Mouse (Mus musculus) lung, embryonic 16.5 days (tissue): Measurements from ENCODE around the gene Bloc1s5. TPM values are rescaled to one million over a fixed set of nuclear protein-coding genes. Genes with fewer than 3 reads are reported as not detected.

ENCODE experiments used
- ATAC-seq: fragments of 200-750 bp; cut with Nextera tagmentation; 2 replicates; pipeline ENCODE4 v1.8.0; 2017; ENCODE audit warnings: low read depth, mild to moderate bottlenecking, moderate library complexity
- H3K27ac ChIP-seq: fragments of 300-500 bp; sonication (generic); 2 replicates; pipeline ENCODE4 v1.5.1; 2014; ENCODE audit warnings: mild to moderate bottlenecking, control low read depth, low read length
- H3K27me3 ChIP-seq: fragments of 300-500 bp; sonication (generic); 2 replicates; pipeline ENCODE4 v1.6.1; 2014; ENCODE audit warnings: low read depth, low read length, mixed read lengths; ENCODE audit not compliant: control insufficient read depth, insufficient read depth
- H3K36me3 ChIP-seq: fragments of 300-500 bp; sonication (generic); 2 replicates; pipeline ENCODE4 v1.6.1; 2014; ENCODE audit warnings: low read length; ENCODE audit not compliant: control insufficient read depth, insufficient read depth
- H3K4me1 ChIP-seq: fragments of 300-500 bp; sonication (generic); replicated peaks from 2 replicates; pipeline ENCODE4 v1.6.1; 2014; ENCODE audit warnings: low read length, mixed read lengths; ENCODE audit not compliant: control insufficient read depth, insufficient read depth
- H3K4me2 ChIP-seq: fragments of 300-500 bp; sonication (generic); 2 replicates; pipeline ENCODE4 v1.6.1; 2014; ENCODE audit warnings: low read depth, low read length, control low read depth
- H3K4me3 ChIP-seq: fragments of 300-500 bp; sonication (generic); 2 replicates; pipeline ENCODE4 v1.5.1; 2014; ENCODE audit warnings: mild to moderate bottlenecking, low read length, control low read depth
- H3K9ac ChIP-seq: fragments of 300-500 bp; sonication (generic); 2 replicates; pipeline ENCODE4 v1.6.1; 2014; ENCODE audit warnings: low read length, control low read depth
- H3K9me3 ChIP-seq: fragments of 300-500 bp; sonication (generic); 2 replicates; pipeline ENCODE4 v1.6.1; 2016; ENCODE audit warnings: low read length; ENCODE audit not compliant: control insufficient read depth
- WGBS: fragments of 180-500 bp; shearing (Covaris S2); extraction: QIAGEN DNeasy Blood & Tissue Kit; methylation state at CpG from one replicate; pipeline ENCODE4 v1.1.7; 2014; 5-methylcytosine and 5-hydroxymethylcytosine counted together
- polyA plus RNA-seq: library from polyadenylated mRNA; unstranded; fragments of >200 nt; fragmentation: Nextera tagmentation; extraction: Ambion mirVana; gene quantifications from 2 replicates; pipeline ENCODE4 v1.2.1, GENCODE M21; 2015

Bloc1s5 gene
- polyA plus RNA-seq, 1 experiment from 2014 or later: 19.5 TPM

DNA sequence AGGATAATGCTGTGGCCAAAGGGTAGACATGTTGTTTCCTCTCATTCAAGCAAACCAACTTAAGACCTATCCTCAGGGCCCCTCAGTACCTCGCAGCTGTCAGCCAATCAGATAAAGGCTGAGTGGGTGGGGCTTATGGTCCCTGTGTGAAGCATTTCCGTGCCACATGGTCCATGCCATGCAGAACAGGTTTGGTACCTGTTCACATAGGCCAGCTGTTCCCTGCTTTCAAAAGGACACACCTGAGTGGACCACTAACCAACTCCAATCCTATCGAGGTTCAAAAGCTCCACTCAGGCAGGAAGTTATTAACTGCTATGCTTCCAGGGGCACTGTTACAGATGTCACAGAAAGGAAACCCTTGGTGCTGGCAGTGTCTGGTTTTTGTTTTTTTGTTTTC lies 80.7 kb downstream of the Bloc1s5 start:
- WGBS: 44% methylated on average over 3 of the region's 3 CpGs
- H3K36me3 ChIP-seq: no peaks in the 10 kb centered on the region
- no peak for ATAC-seq

DNA sequence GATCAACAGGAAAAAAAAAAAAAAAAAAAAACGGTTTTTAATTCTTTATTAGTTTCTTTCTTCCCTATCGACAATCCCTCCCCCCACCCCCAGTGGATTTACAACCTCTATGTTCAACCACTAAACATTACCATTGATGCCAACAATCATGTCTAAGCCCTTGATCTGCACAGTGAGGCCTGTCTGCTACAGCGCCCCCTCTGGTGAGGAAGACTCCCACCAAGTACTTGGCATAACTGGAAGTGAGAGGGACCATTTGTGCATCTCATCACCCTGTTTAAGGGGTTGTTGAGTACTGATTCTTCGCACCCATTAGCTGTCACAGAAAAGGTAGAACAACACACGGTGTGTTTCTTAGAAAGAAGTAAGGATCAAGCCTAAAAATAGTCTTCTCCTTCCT lies 86.2 kb downstream of the Bloc1s5 start:
- Histone ChIP-seq H3K27me3 (no peaks in the 10 kb centered on the region), H3K4me1 (no peaks in the 10 kb centered on the region), H3K4me3 (no peak overlapping the region), H3K9ac (no peak overlapping the region), H3K9me3 (no peaks in the 10 kb centered on the region), H3K27ac (no peak overlapping the region), H3K36me3 (no peaks in the 10 kb centered on the region), H3K4me2 (no peak overlapping the region)
- ATAC-seq: no peak
- 80% methylated on average over 5 of the region's 5 CpGs for WGBS

More for the DNA sequence above, 80.7 kb downstream of the Bloc1s5 start:
- Histone ChIP-seq H3K4me1 (no peaks in the 10 kb centered on the region), H3K9ac (no peak overlapping the region), H3K4me3 (no peak overlapping the region), H3K9me3 (no peaks in the 10 kb centered on the region), H3K4me2 (no peak overlapping the region), H3K27ac (no peak overlapping the region), H3K27me3 (no peaks in the 10 kb centered on the region)

DNA sequence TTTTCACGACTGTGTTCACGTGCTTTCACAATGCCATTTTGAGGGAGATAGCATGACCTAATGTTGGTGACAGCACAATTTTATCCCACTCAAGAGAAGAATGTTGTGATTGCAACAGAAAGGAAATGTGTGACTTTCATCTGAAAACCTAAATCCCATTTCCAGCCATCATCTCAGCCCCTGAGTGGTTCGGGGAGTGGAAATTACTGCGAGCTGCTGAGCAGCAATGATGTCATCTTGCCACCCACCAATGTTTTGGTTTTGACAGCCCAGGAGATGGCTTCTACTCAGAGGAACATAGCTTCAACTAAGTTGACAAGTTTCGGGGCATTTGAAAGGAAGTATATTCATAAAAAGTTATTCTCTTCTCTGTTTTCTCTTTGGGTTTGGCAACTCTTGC lies 87.2 kb downstream of the Bloc1s5 start:
- WGBS: 77% methylated on average over 5 of the region's 5 CpGs
- no peaks in the 10 kb centered on the region for H3K9me3 ChIP-seq
- H3K4me1 ChIP-seq: no peaks in the 10 kb centered on the region
- no peak overlapping the region for H3K4me3 ChIP-seq
- H3K36me3 ChIP-seq: no peaks in the 10 kb centered on the region
- no peaks in the 10 kb centered on the region for H3K27me3 ChIP-seq
- H3K4me2 ChIP-seq: no peak overlapping the region
- H3K27ac ChIP-seq: no peak overlapping the region
- no peak for ATAC-seq
- H3K9ac ChIP-seq: no peak overlapping the region

DNA sequence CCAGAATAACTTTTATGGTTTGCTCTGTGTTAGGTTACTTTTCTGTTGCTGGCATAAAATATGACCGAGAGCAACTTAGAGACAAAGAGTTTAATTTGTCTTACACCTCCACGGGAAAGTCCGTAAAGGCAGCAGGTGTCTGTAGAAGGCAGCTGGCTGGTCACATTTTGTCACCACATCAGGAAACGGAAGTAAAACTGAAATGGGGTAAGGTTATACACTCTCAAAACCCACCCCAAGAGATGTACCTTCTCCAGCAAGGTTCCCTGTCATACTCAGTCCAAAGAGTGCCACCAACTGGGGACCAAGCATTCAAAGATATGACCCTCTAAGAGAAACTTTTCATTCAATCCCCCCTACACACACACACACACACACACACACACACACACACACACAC lies 88.2 kb downstream of the Bloc1s5 start:
- H3K9me3 ChIP-seq: no peaks in the 10 kb centered on the region
- H3K9ac ChIP-seq: no peak overlapping the region
- H3K4me2 ChIP-seq: no peak overlapping the region
- no peak overlapping the region for H3K27ac ChIP-seq
- no peaks in the 10 kb centered on the region for H3K4me1 ChIP-seq
- no peaks in the 10 kb centered on the region for H3K36me3 ChIP-seq
- 82% methylated on average over 4 of the region's 4 CpGs for WGBS
- no peaks in the 10 kb centered on the region for H3K27me3 ChIP-seq
- no peak overlapping the region for H3K4me3 ChIP-seq
- ATAC-seq: no peak

DNA sequence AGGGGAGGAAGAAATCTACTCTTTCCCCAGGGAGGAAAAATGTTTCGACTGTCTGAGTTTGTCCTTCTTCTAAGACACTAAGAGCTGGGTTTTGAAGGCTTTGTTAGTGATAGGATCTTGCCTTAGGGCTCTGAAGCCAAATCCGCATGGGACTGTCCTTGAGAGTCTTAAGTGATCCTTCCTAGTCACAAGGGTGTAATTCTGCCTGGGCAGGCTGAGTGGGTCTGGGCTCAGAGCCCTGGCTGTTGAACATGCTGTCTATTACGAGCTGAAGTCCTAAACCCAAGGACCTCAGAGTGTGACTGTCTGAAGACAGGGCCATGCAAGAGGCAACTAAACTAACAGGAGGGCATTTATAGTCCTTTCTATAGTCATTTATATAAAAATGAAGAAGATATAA lies 89.4 kb downstream of the Bloc1s5 start:
- no peaks in the 10 kb centered on the region for H3K9me3 ChIP-seq
- no peak overlapping the region for H3K4me3 ChIP-seq
- H3K27ac ChIP-seq: no peak overlapping the region
- ATAC-seq: no peak
- H3K27me3 ChIP-seq: no peaks in the 10 kb centered on the region
- H3K36me3 ChIP-seq: no peaks in the 10 kb centered on the region
- WGBS: 54% methylated on average over 3 of the region's 3 CpGs
- H3K4me2 ChIP-seq: no peak overlapping the region
- no peaks in the 10 kb centered on the region for H3K4me1 ChIP-seq
- H3K9ac ChIP-seq: no peak overlapping the region

DNA sequence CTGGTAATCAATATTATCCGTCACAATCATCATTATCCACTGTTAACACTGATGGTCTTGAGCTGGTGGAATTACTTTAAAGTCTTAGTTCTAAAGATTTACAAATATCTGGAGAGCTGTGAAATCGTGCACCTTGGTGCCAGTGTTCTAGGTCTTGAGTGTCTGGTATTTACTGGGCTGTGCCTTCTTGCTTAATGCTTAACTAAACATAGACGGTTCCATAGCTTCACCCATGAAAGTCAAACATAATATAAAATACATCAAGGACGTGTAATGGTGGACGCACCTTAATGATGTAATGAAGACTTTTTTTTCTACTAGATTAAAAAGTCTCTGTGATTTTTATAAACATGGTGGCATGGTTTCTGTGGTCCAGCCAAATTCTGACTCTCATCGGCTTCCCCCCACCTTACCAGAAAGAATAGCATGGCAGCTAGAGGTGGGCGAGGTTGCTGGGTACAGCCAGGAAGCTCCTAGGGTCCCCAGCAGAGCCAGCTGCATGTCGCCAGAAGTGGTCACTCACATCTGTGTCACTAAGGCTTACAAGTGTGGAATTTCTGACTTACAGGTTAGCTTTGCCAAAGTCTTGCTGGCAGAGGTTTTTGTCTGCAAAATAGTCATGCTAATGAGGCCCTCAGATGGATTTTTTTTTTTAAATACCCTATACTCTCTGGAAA lies 90.0 kb downstream of the Bloc1s5 start:
- no peaks in the 10 kb centered on the region for H3K36me3 ChIP-seq
- no peaks in the 10 kb centered on the region for H3K27me3 ChIP-seq
- H3K9me3 ChIP-seq: no peaks in the 10 kb centered on the region
- 70% methylated on average over 8 of the region's 8 CpGs for WGBS
- no peak overlapping the region for H3K9ac ChIP-seq
- ATAC-seq: no peak
- H3K4me1 ChIP-seq: no peaks in the 10 kb centered on the region
- no peak overlapping the region for H3K4me2 ChIP-seq
- H3K27ac ChIP-seq: no peak overlapping the region
- no peak overlapping the region for H3K4me3 ChIP-seq

DNA sequence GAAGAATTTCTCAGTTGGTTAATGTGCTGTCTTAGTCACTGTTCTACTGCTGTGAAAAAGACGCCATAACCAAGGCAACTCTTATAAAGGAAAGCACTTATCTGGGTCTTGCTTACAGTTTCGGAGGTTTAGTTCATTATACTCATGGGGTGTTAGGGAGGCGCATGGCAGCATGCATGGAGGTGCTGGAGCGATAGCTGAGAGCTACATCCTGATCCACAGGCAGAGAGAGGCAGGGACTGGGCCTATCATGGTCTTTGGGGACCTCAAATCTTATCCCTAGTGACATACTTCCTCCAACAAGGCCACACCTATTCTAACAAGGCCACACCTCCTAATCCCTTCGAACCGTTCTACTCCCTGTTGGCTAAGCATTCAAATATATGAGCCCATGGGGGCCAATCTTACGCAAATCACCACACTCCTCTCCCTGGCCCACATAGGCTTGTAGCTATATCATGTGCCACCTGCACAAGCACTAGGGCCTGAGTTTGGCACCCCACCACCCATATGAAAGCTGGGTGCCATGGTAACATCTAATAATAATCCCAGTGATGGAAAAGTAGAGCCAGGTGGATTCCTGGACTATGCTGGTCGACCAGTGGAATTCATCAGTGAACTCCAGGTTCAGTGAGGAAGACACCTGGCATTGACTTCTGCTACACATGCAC lies 91.3 kb downstream of the Bloc1s5 start:
- Histone ChIP-seq H3K27ac (no peak overlapping the region), H3K9me3 (no peaks in the 10 kb centered on the region), H3K36me3 (no peaks in the 10 kb centered on the region), H3K4me3 (no peak overlapping the region), H3K4me2 (no peak overlapping the region), H3K9ac (no peak overlapping the region), H3K4me1 (no peaks in the 10 kb centered on the region), H3K27me3 (no peaks in the 10 kb centered on the region)
- no peak for ATAC-seq
- WGBS: 82% methylated on average over 8 of the region's 8 CpGs

Other genes starting within 250 kb of the Bloc1s5 start
- 237 and 238 TPM in 2 replicates for gene Txndc5, start 106.3 kb downstream of the Bloc1s5 start, polyA plus RNA-seq
- 35.3 and 37.7 TPM in 2 replicates for gene Eef1e1, start 23.9 kb upstream of the Bloc1s5 start, polyA plus RNA-seq